Mouse (Mus musculus): ENCODE data around the gene Tes. TPM values are rescaled to one million over a fixed set of nuclear protein-coding genes. Genes with fewer than 3 reads are reported as not detected.

Tes gene
- polyA plus RNA-seq (2012; fragmentation: generic; extraction: Trizol), result 112 TPM
- long read RNA-seq, experiment 1, transcript Tes-202 (7 exons, 2,440 nt), result major isoform, 177 of 203 reads
- long read RNA-seq, experiment 1, partial matches to known transcripts, result 12 of 203 reads
- long read RNA-seq, experiment 1, other reads (novel, unspliced or antisense), result 13 of 203 reads
- long read RNA-seq, experiment 2, transcript Tes-202 (7 exons, 2,440 nt), result major isoform, 400 of 441 reads
- long read RNA-seq, experiment 2, partial matches to known transcripts, result 35 of 441 reads
- long read RNA-seq, experiment 2, other reads (novel, unspliced or antisense), result 6 of 441 reads

GRCm38 (mm10) chr6:17064936-17065790, at the start of gene Tes:
Gene Tes (plus strand): TSS chr6:17065149.
- H3K27me3 ChIP-seq (ENCODE audit: control insufficient read depth, insufficient read depth, insufficient read length), result no peaks in the 10 kb centered on the region
- peak within 1 kb of the TSS; percentile 90 for H3K4me3 ChIP-seq (ENCODE audit: insufficient read depth, poor library complexity, severe bottlenecking)
- peaks cover 44% of the 10 kb centered on the region for H3K79me3 ChIP-seq (ENCODE audit: low read depth)
- TF ChIP-seq CTCF (IDR thresholded peaks at IDR 0.05; ENCODE audit: control insufficient read depth, insufficient read depth, insufficient read length) (no peak), FOSL1 (IDR thresholded peaks at IDR 0.05; ENCODE audit: insufficient read depth, low read length, poor library complexity, severe bottlenecking) (no peak), MAX (IDR thresholded peaks at IDR 0.05) (no peak), MYOG (IDR thresholded peaks at IDR 0.05; ENCODE audit: control insufficient read depth, extremely low read depth, insufficient read length) (no peak), USF1 (IDR thresholded peaks at IDR 0.05; ENCODE audit: low read depth) (no peak), MYOD1 (IDR thresholded peaks at IDR 0.05; ENCODE audit: control insufficient read depth, insufficient read length, low read depth) (no peak), CEBPB (IDR thresholded peaks at IDR 0.05; ENCODE audit: low read depth) (no peak)
- H3K36me3 ChIP-seq (ENCODE audit: control insufficient read depth, insufficient read depth), result peaks cover 18% of the 10 kb centered on the region
- peak within 1 kb of the TSS; percentile 90 for H3ac ChIP-seq (ENCODE audit: control insufficient read depth, insufficient read length, low read depth)
- H3K79me2 ChIP-seq (ENCODE audit: control insufficient read depth, insufficient read depth), result peaks cover 51% of the 10 kb centered on the region

GRCm38 (mm10) chr6:17025886-17026285, 39.1 kb upstream of the Tes start:
- no peaks in the 10 kb centered on the region for H3K36me3 ChIP-seq (ENCODE audit: control insufficient read depth, insufficient read depth)
- TF ChIP-seq CTCF (IDR thresholded peaks at IDR 0.05; ENCODE audit: control insufficient read depth, insufficient read depth, insufficient read length), result no peak
- no peak for TF ChIP-seq USF1 (IDR thresholded peaks at IDR 0.05; ENCODE audit: low read depth)
- TF ChIP-seq CEBPB (IDR thresholded peaks at IDR 0.05; ENCODE audit: low read depth), result no peak
- no peak for TF ChIP-seq FOSL1 (IDR thresholded peaks at IDR 0.05; ENCODE audit: insufficient read depth, low read length, poor library complexity, severe bottlenecking)
- TF ChIP-seq MYOD1 (IDR thresholded peaks at IDR 0.05; ENCODE audit: control insufficient read depth, insufficient read length, low read depth), result no peak
- TF ChIP-seq MYOG (IDR thresholded peaks at IDR 0.05; ENCODE audit: control insufficient read depth, extremely low read depth, insufficient read length), result no peak
- no peak for TF ChIP-seq MAX (IDR thresholded peaks at IDR 0.05)
- no peaks in the 10 kb centered on the region for H3K79me2 ChIP-seq (ENCODE audit: control insufficient read depth, insufficient read depth)

DNA sequence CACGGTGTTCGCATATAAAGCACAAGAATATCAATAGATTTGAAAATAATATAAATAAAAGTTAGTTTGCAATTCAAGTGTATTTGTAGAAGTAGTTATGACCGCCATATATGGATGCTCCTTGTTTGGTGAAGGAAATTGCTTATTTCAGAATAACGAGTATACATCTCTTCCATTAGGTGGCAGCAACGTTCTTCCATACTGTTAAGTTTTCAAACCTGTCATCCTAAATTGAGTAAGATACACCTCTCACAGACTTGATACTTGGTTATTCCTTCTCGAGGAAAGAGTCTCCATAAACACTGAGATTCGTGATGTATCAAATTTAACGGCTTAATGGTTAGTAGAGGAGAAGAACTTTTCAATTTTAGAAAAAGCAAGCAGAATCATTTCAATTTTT, 37.4 kb upstream of the Tes start:
- no peak for TF ChIP-seq MYOD1 (IDR thresholded peaks at IDR 0.05; ENCODE audit: control insufficient read depth, insufficient read length, low read depth)
- TF ChIP-seq CTCF (IDR thresholded peaks at IDR 0.05; ENCODE audit: control insufficient read depth, insufficient read depth, insufficient read length), result peak; percentile 11
- Histone ChIP-seq H3K27me3 (ENCODE audit: control insufficient read depth, insufficient read depth, insufficient read length) (peaks cover 6% of the 10 kb centered on the region), H3K36me3 (ENCODE audit: control insufficient read depth, insufficient read depth) (no peaks in the 10 kb centered on the region), H3K4me3 (ENCODE audit: insufficient read depth, poor library complexity, severe bottlenecking) (no peak overlapping the region), H3K79me2 (ENCODE audit: control insufficient read depth, insufficient read depth) (no peaks in the 10 kb centered on the region), H3K79me3 (ENCODE audit: low read depth) (no peaks in the 10 kb centered on the region), H3ac (ENCODE audit: control insufficient read depth, insufficient read length, low read depth) (no peak overlapping the region)

More at GRCm38 (mm10) chr6:17025886-17026285, 39.1 kb upstream of the Tes start:
- Histone ChIP-seq H3K27me3 (ENCODE audit: control insufficient read depth, insufficient read depth, insufficient read length) (peaks cover 6% of the 10 kb centered on the region), H3K79me3 (ENCODE audit: low read depth) (no peaks in the 10 kb centered on the region), H3ac (ENCODE audit: control insufficient read depth, insufficient read length, low read depth) (no peak overlapping the region), H3K4me3 (ENCODE audit: insufficient read depth, poor library complexity, severe bottlenecking) (no peak overlapping the region)

- TF ChIP-seq FOSL1 (IDR thresholded peaks at IDR 0.05; ENCODE audit: insufficient read depth, low read length, poor library complexity, severe bottlenecking) (no peak), MYOD1 (IDR thresholded peaks at IDR 0.05; ENCODE audit: control insufficient read depth, insufficient read length, low read depth) (no peak), MYOG (IDR thresholded peaks at IDR 0.05; ENCODE audit: control insufficient read depth, extremely low read depth, insufficient read length) (no peak), CEBPB (IDR thresholded peaks at IDR 0.05; ENCODE audit: low read depth) (no peak), CTCF (IDR thresholded peaks at IDR 0.05; ENCODE audit: control insufficient read depth, insufficient read depth, insufficient read length) (no peak), USF1 (IDR thresholded peaks at IDR 0.05; ENCODE audit: low read depth) (no peak), MAX (IDR thresholded peaks at IDR 0.05) (no peak)
Observed at GRCm38 (mm10) chr6:17028809-17029208, 36.1 kb upstream of the Tes start.

DNA sequence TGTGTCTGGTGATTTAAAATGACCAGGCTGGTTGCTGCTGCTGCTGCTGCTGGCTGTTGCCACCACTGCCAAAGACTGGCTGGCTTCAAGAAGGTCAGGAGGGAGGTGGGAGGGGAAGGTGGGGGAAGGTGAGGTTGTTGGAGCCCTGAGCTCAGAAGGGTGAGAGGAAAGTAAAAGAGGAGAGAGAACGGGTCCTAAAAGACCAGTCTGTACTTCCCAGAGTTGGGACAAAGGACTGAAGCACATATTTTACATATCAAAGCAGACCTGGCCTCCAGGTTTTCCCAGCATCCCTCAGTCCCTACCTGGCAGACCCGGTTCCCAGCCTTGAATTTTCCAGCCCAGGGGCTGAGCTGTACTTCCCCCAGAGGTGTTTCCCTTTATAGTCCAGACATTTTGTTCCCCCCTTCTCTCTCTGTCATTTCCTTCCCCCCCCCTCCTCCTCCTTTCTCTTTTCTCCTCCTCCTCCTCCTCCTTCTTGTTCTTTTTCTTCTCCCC, 32.7 kb upstream of the Tes start:
- TF ChIP-seq MAX (IDR thresholded peaks at IDR 0.05) (no peak), CEBPB (IDR thresholded peaks at IDR 0.05; ENCODE audit: low read depth) (no peak), MYOD1 (IDR thresholded peaks at IDR 0.05; ENCODE audit: control insufficient read depth, insufficient read length, low read depth) (no peak), CTCF (IDR thresholded peaks at IDR 0.05; ENCODE audit: control insufficient read depth, insufficient read depth, insufficient read length) (no peak), MYOG (IDR thresholded peaks at IDR 0.05; ENCODE audit: control insufficient read depth, extremely low read depth, insufficient read length) (no peak), USF1 (IDR thresholded peaks at IDR 0.05; ENCODE audit: low read depth) (no peak), FOSL1 (IDR thresholded peaks at IDR 0.05; ENCODE audit: insufficient read depth, low read length, poor library complexity, severe bottlenecking) (no peak)
- no peak overlapping the region for H3K4me3 ChIP-seq (ENCODE audit: insufficient read depth, poor library complexity, severe bottlenecking)
- H3K79me2 ChIP-seq (ENCODE audit: control insufficient read depth, insufficient read depth), result no peaks in the 10 kb centered on the region
- H3K27me3 ChIP-seq (ENCODE audit: control insufficient read depth, insufficient read depth, insufficient read length), result no peaks in the 10 kb centered on the region
- H3K36me3 ChIP-seq (ENCODE audit: control insufficient read depth, insufficient read depth), result no peaks in the 10 kb centered on the region
- no peak overlapping the region for H3ac ChIP-seq (ENCODE audit: control insufficient read depth, insufficient read length, low read depth)
- no peaks in the 10 kb centered on the region for H3K79me3 ChIP-seq (ENCODE audit: low read depth)

More at GRCm38 (mm10) chr6:17028809-17029208, 36.1 kb upstream of the Tes start:
- Histone ChIP-seq H3K79me2 (ENCODE audit: control insufficient read depth, insufficient read depth) (no peaks in the 10 kb centered on the region), H3K79me3 (ENCODE audit: low read depth) (no peaks in the 10 kb centered on the region), H3K4me3 (ENCODE audit: insufficient read depth, poor library complexity, severe bottlenecking) (no peak overlapping the region), H3ac (ENCODE audit: control insufficient read depth, insufficient read length, low read depth) (no peak overlapping the region), H3K36me3 (ENCODE audit: control insufficient read depth, insufficient read depth) (no peaks in the 10 kb centered on the region), H3K27me3 (ENCODE audit: control insufficient read depth, insufficient read depth, insufficient read length) (peaks cover 6% of the 10 kb centered on the region)

All from C2C12 (cell line).